Mouse (Mus musculus): ENCODE measurements around the gene C530008M17Rik. TPM values are rescaled to one million over a fixed set of nuclear protein-coding genes. Genes with fewer than 3 reads are reported as not detected.

The C530008M17Rik gene
- polyA plus RNA-seq, 1 experiment from 2014 or later, result 58.5 TPM

DNA sequence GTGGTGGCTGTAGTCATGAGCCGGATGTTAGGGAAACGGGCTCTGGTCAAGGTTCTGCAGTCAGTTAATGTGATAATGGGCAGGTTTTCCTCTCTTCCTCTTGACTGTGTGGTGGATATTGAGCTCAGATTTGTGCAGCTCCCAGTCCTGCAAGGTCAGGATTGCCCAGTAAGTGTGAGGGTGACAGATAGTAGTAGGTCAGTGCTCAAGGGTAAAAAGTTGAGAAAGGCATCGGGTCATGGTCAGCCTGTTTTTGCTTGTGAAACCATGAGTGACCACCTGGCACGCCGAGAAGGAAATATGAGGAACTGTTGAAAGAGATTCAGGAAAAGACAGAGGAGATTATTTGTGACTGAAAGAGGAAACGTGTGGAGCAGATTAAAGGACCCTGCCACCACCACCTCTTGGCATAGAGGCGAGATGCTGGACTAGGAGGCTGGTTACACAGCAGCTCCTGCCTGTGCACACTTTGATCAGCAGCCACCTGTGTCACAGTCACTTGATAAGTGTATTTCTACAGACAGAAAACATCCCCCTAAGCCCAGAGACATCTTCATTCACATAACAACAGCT, 127.9 kb downstream of the C530008M17Rik start:
- 85% methylated on average over 7 of the region's 7 CpGs for WGBS
- DNase-seq (ENCODE audit: low spot score) (no peak), ATAC-seq (ENCODE audit: low FRiP score) (no peak)
- peaks cover under 1% of the 10 kb centered on the region; the same call in 1 of the 2 replicates for H3K4me1 ChIP-seq (replicated peaks; ENCODE audit: control insufficient read depth, insufficient read depth, low read length)
- no peak overlapping the region for H3K4me3 ChIP-seq (ENCODE audit: low read depth, low read length)
- no peak overlapping the region for H3K27ac ChIP-seq (ENCODE audit: low read depth, low read length)
- H3K9me3 ChIP-seq (ENCODE audit: control insufficient read depth, low read length), result no peaks in the 10 kb centered on the region
- H3K36me3 ChIP-seq (ENCODE audit: control insufficient read depth, insufficient read depth, low read length), result no peaks in the 10 kb centered on the region
- no peak overlapping the region for H3K4me2 ChIP-seq (replicated peaks; ENCODE audit: low read depth, low read length)
- no peaks in the 10 kb centered on the region for H3K27me3 ChIP-seq (ENCODE audit: control insufficient read depth, insufficient read depth, low read length)
- no peak overlapping the region for H3K9ac ChIP-seq (ENCODE audit: low read depth, low read length)

GRCm38 (mm10) chr5:76785013-76785412, 128.7 kb downstream of the C530008M17Rik start:
- ATAC-seq (ENCODE audit: low FRiP score) (no peak), DNase-seq (ENCODE audit: low spot score) (no peak)
- no peak overlapping the region for H3K4me2 ChIP-seq (replicated peaks; ENCODE audit: low read depth, low read length)
- H3K27me3 ChIP-seq (ENCODE audit: control insufficient read depth, insufficient read depth, low read length), result no peaks in the 10 kb centered on the region
- H3K4me3 ChIP-seq (ENCODE audit: low read depth, low read length), result no peak overlapping the region
- H3K4me1 ChIP-seq (replicated peaks; ENCODE audit: control insufficient read depth, insufficient read depth, low read length), result no peaks in the 10 kb centered on the region
- H3K9me3 ChIP-seq (ENCODE audit: control insufficient read depth, low read length), result no peaks in the 10 kb centered on the region
- 81% methylated on average over 6 of the region's 6 CpGs for whole genome bisulfite sequencing
- H3K9ac ChIP-seq (ENCODE audit: low read depth, low read length), result no peak overlapping the region
- no peaks in the 10 kb centered on the region for H3K36me3 ChIP-seq (ENCODE audit: control insufficient read depth, insufficient read depth, low read length)
- H3K27ac ChIP-seq (ENCODE audit: low read depth, low read length), result no peak overlapping the region

DNA sequence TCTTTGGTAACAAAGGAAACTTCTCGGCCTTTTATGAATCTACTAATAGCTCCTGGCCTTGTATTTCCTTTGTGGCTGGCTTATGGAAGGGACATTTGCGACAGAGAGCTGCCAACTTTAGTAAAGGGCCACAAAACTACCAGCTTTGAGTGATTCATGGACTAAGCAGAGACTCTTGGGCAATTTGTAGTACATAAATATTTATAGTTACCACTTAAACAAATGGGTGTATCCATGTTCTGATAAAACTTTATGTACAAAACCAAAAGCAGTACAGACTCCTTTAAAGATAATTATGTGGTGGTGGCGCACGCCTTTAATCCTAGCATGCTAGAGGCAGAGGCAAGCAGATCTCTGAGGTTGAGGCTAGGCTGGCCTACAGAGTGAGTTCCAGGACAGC, 133.6 kb downstream of the C530008M17Rik start:
- Histone ChIP-seq H3K9ac (ENCODE audit: low read depth, low read length) (no peak overlapping the region), H3K4me2 (replicated peaks; ENCODE audit: low read depth, low read length) (no peak overlapping the region), H3K27ac (ENCODE audit: low read depth, low read length) (no peak overlapping the region), H3K27me3 (ENCODE audit: control insufficient read depth, insufficient read depth, low read length) (no peaks in the 10 kb centered on the region), H3K36me3 (ENCODE audit: control insufficient read depth, insufficient read depth, low read length) (0 out of 2 replicates have a peak, but pooled peaks cover 2% of the 10 kb centered on the region), H3K4me1 (replicated peaks; ENCODE audit: control insufficient read depth, insufficient read depth, low read length) (no peaks in the 10 kb centered on the region), H3K9me3 (ENCODE audit: control insufficient read depth, low read length) (no peaks in the 10 kb centered on the region), H3K4me3 (ENCODE audit: low read depth, low read length) (no peak overlapping the region)
- DNase-seq (ENCODE audit: low spot score), result no peak
- ATAC-seq (ENCODE audit: low FRiP score), result no peak
- 94% methylated on average over 4 of the region's 4 CpGs for WGBS

GRCm38 (mm10) chr5:76791280-76791679, 135.0 kb downstream of the C530008M17Rik start:
- no peak overlapping the region for H3K4me3 ChIP-seq (ENCODE audit: low read depth, low read length)

GRCm38 (mm10) chr5:76792720-76793119, 136.4 kb downstream of the C530008M17Rik start:
- no peak for DNase-seq (ENCODE audit: low spot score)
- Histone ChIP-seq H3K27me3 (ENCODE audit: control insufficient read depth, insufficient read depth, low read length) (no peaks in the 10 kb centered on the region), H3K4me3 (ENCODE audit: low read depth, low read length) (no peak overlapping the region), H3K36me3 (ENCODE audit: control insufficient read depth, insufficient read depth, low read length) (0 out of 2 replicates have a peak, but pooled peaks cover 2% of the 10 kb centered on the region), H3K27ac (ENCODE audit: low read depth, low read length) (no peak overlapping the region), H3K4me1 (replicated peaks; ENCODE audit: control insufficient read depth, insufficient read depth, low read length) (no peaks in the 10 kb centered on the region), H3K9ac (ENCODE audit: low read depth, low read length) (no peak overlapping the region), H3K9me3 (ENCODE audit: control insufficient read depth, low read length) (no peaks in the 10 kb centered on the region), H3K4me2 (replicated peaks; ENCODE audit: low read depth, low read length) (no peak overlapping the region)
- no peak for ATAC-seq (ENCODE audit: low FRiP score)
- WGBS, result 95% methylated on average over 6 of the region's 6 CpGs

More at GRCm38 (mm10) chr5:76791280-76791679, 135.0 kb downstream of the C530008M17Rik start:
- no peak overlapping the region for H3K9ac ChIP-seq (ENCODE audit: low read depth, low read length)
- H3K27ac ChIP-seq (ENCODE audit: low read depth, low read length), result no peak overlapping the region
- H3K4me1 ChIP-seq (replicated peaks; ENCODE audit: control insufficient read depth, insufficient read depth, low read length), result no peaks in the 10 kb centered on the region
- H3K36me3 ChIP-seq (ENCODE audit: control insufficient read depth, insufficient read depth, low read length), result 0 out of 2 replicates have a peak, but pooled peaks cover 2% of the 10 kb centered on the region
- DNase-seq (ENCODE audit: low spot score) (no peak), ATAC-seq (ENCODE audit: low FRiP score) (no peak)
- WGBS, result 71% methylated on average over 4 of the region's 4 CpGs
- H3K27me3 ChIP-seq (ENCODE audit: control insufficient read depth, insufficient read depth, low read length), result no peaks in the 10 kb centered on the region
- H3K4me2 ChIP-seq (replicated peaks; ENCODE audit: low read depth, low read length), result no peak overlapping the region
- H3K9me3 ChIP-seq (ENCODE audit: control insufficient read depth, low read length), result no peaks in the 10 kb centered on the region

DNA sequence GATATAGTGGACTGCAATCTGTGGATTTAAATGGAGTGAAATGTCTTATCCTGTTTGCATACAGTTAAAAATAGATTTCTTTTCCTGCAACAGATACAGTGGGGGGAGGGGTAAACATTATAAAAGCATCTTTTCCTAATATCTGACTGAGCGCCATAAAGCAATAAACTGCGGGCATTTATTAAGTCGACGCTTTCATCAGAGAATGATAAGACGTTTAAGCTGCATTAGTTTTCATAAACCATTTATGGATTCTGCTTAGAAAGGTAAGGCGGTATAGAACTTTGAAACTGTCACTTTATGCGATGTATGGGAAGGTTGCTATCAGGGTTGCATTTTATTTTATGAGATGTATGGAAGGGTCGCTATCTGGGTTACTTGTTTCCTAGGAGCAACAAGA, 141.7 kb downstream of the C530008M17Rik start:
- no peak for ATAC-seq (ENCODE audit: low FRiP score)
- Histone ChIP-seq H3K9ac (ENCODE audit: low read depth, low read length) (no peak overlapping the region), H3K27ac (ENCODE audit: low read depth, low read length) (no peak overlapping the region), H3K9me3 (ENCODE audit: control insufficient read depth, low read length) (no peaks in the 10 kb centered on the region), H3K4me3 (ENCODE audit: low read depth, low read length) (no peak overlapping the region), H3K4me1 (replicated peaks; ENCODE audit: control insufficient read depth, insufficient read depth, low read length) (no peaks in the 10 kb centered on the region), H3K4me2 (replicated peaks; ENCODE audit: low read depth, low read length) (no peak overlapping the region), H3K27me3 (ENCODE audit: control insufficient read depth, insufficient read depth, low read length) (no peaks in the 10 kb centered on the region), H3K36me3 (ENCODE audit: control insufficient read depth, insufficient read depth, low read length) (no peaks in the 10 kb centered on the region)
- 96% methylated on average over 8 of the region's 8 CpGs for WGBS
- DNase-seq (ENCODE audit: low spot score), result no peak

- H3K9ac ChIP-seq (ENCODE audit: low read depth, low read length), result no peak overlapping the region
- no peak overlapping the region for H3K27ac ChIP-seq (ENCODE audit: low read depth, low read length)
- DNase-seq (ENCODE audit: low spot score), result no peak
- WGBS, result 93% methylated on average over 10 of the region's 10 CpGs
- no peak overlapping the region for H3K4me3 ChIP-seq (ENCODE audit: low read depth, low read length)
- no peak overlapping the region for H3K4me2 ChIP-seq (replicated peaks; ENCODE audit: low read depth, low read length)
- ATAC-seq (ENCODE audit: low FRiP score), result no peak
- no peaks in the 10 kb centered on the region for H3K9me3 ChIP-seq (ENCODE audit: control insufficient read depth, low read length)
- no peaks in the 10 kb centered on the region for H3K4me1 ChIP-seq (replicated peaks; ENCODE audit: control insufficient read depth, insufficient read depth, low read length)
- no peaks in the 10 kb centered on the region for H3K27me3 ChIP-seq (ENCODE audit: control insufficient read depth, insufficient read depth, low read length)
- H3K36me3 ChIP-seq (ENCODE audit: control insufficient read depth, insufficient read depth, low read length), result no peaks in the 10 kb centered on the region
Measured at GRCm38 (mm10) chr5:76799471-76799870, 143.2 kb downstream of the C530008M17Rik start.

DNA sequence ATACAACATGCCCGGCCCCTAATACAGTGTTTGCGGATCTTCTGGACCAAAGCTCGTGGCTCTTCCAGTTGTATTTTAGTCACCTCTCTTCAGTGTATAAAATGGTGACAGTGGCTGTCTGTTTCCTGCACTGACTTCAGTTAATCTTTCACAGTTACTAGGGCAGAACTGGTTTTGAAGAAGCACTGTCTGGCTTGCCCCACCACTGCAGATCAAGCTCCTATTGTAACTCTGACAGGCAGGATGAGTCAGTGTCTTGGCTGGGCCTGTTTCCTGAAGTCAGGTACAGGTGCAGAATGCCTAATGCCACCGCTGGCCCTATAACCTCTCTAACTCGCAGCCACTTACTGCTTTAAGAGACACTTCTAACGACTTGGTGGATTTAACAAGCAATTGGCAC, 152.7 kb downstream of the C530008M17Rik start:
- no peaks in the 10 kb centered on the region for H3K4me1 ChIP-seq (replicated peaks; ENCODE audit: control insufficient read depth, insufficient read depth, low read length)
- no peaks in the 10 kb centered on the region for H3K9me3 ChIP-seq (ENCODE audit: control insufficient read depth, low read length)
- H3K4me3 ChIP-seq (ENCODE audit: low read depth, low read length), result no peak overlapping the region
- ATAC-seq (ENCODE audit: low FRiP score), result no peak
- H3K27ac ChIP-seq (ENCODE audit: low read depth, low read length), result no peak overlapping the region
- WGBS, result 95% methylated on average over 6 of the region's 6 CpGs
- no peaks in the 10 kb centered on the region for H3K36me3 ChIP-seq (ENCODE audit: control insufficient read depth, insufficient read depth, low read length)
- no peak overlapping the region for H3K9ac ChIP-seq (ENCODE audit: low read depth, low read length)
- H3K4me2 ChIP-seq (replicated peaks; ENCODE audit: low read depth, low read length), result no peak overlapping the region
- no peak for DNase-seq (ENCODE audit: low spot score)
- no peaks in the 10 kb centered on the region for H3K27me3 ChIP-seq (ENCODE audit: control insufficient read depth, insufficient read depth, low read length)

- Histone ChIP-seq H3K9me3 (ENCODE audit: control insufficient read depth, low read length) (no peaks in the 10 kb centered on the region), H3K4me2 (replicated peaks; ENCODE audit: low read depth, low read length) (no peak overlapping the region), H3K36me3 (ENCODE audit: control insufficient read depth, insufficient read depth, low read length) (no peaks in the 10 kb centered on the region), H3K4me1 (replicated peaks; ENCODE audit: control insufficient read depth, insufficient read depth, low read length) (no peaks in the 10 kb centered on the region), H3K4me3 (ENCODE audit: low read depth, low read length) (no peak overlapping the region), H3K27ac (ENCODE audit: low read depth, low read length) (no peak overlapping the region), H3K9ac (ENCODE audit: low read depth, low read length) (no peak overlapping the region), H3K27me3 (ENCODE audit: control insufficient read depth, insufficient read depth, low read length) (no peaks in the 10 kb centered on the region)
- WGBS, result 79% methylated on average over 11 of the region's 11 CpGs
- DNase-seq (ENCODE audit: low spot score) (no peak), ATAC-seq (ENCODE audit: low FRiP score) (no peak)
Measured at GRCm38 (mm10) chr5:76815035-76815434, 158.7 kb downstream of the C530008M17Rik start.
